Mouse (Mus musculus) cerebellum, adult 9-10 months (tissue): ENCODE data around the gene Mrps23.
"Not testable (repeated sequence)": the region's sequence is repeated elsewhere in the genome, so short reads cannot be mapped to it uniquely, and the experiment has no call there.

Source experiments
- DNase-seq: peaks from one replicate; pipeline ENCODE4 v3.0.0; 2022

Gene Mrps23

GRCm38 (mm10) chr11:88180467-88180958 lies 23.7 kb upstream of the Mrps23 start:
- peak; percentile 56 for DNase-seq

- peak; percentile 63 for DNase-seq
Observed at GRCm38 (mm10) chr11:88180959-88181619, 23.1 kb upstream of the Mrps23 start.

GRCm38 (mm10) chr11:88184632-88185180 lies 19.5 kb upstream of the Mrps23 start:
- DNase-seq = no peak

GRCm38 (mm10) chr11:88186078-88186946 lies 17.9 kb upstream of the Mrps23 start:
- DNase-seq = no peak

GRCm38 (mm10) chr11:88186947-88187243 lies 17.3 kb upstream of the Mrps23 start:
- DNase-seq = no peak

GRCm38 (mm10) chr11:88187417-88188133 lies 16.6 kb upstream of the Mrps23 start:
- peak; percentile 94 for DNase-seq

DNA sequence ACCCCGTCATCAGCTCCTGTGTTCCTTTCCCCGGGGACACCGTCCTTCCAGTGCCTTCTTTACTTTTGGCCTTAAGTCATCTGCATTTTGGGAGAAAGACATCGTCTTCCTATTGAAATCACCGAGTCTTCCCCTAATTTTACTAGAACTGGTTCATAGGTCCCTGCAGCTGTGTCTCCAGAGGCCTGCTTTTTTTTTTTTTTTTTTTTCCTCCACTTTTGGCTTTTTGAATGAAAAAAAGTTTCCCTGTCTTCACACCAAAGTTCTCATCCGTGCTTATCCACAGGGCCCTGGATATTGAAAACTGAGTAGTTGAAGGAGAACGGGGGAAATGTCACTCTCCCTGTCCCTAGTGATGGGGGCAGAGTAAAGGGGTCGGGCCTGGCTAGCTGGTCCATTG lies 16.0 kb upstream of the Mrps23 start:
- DNase-seq = no peak

DNA sequence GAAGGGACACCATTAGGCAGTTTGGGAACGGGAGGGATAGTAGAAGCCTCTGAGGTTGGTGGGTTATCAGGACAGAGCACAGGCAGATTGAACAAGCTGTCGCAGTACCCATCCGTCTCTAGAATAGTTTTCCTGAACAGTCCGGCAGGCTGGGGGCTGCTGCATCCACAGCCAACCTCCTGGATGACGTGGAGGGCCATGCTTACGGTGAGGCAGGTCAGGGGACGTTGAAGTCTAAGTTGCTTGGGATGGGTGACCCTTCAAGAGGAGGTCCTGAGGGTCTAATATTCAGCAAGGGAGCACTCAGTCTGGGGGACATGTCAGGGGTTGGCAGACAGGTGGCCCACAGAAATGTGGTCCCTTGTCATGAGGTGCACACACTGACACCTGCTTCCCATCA lies 15.6 kb upstream of the Mrps23 start:
- DNase-seq = no peak

DNA sequence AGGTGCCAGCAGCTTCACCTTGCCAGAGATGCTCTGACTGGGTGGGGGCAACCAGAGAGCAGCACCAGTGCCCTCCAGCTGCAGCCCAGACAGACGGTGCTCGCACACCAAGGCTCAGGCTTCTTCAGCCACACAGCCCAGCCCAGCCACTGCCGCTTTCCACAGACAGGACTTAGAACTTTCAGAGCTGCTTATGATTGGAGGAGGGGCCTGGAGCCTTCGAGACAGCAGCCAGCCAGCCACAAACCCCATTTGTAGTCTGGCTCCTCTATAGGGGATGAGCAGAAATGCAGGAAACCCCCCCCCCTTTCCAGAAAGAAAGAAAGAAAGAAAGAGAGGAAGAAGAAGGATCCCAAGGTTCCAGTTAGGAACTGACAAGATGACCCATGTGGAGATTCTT lies 11.6 kb upstream of the Mrps23 start:
- DNase-seq = no peak

- no peak for DNase-seq
Observed at GRCm38 (mm10) chr11:88193098-88193823, 10.9 kb upstream of the Mrps23 start.

DNA sequence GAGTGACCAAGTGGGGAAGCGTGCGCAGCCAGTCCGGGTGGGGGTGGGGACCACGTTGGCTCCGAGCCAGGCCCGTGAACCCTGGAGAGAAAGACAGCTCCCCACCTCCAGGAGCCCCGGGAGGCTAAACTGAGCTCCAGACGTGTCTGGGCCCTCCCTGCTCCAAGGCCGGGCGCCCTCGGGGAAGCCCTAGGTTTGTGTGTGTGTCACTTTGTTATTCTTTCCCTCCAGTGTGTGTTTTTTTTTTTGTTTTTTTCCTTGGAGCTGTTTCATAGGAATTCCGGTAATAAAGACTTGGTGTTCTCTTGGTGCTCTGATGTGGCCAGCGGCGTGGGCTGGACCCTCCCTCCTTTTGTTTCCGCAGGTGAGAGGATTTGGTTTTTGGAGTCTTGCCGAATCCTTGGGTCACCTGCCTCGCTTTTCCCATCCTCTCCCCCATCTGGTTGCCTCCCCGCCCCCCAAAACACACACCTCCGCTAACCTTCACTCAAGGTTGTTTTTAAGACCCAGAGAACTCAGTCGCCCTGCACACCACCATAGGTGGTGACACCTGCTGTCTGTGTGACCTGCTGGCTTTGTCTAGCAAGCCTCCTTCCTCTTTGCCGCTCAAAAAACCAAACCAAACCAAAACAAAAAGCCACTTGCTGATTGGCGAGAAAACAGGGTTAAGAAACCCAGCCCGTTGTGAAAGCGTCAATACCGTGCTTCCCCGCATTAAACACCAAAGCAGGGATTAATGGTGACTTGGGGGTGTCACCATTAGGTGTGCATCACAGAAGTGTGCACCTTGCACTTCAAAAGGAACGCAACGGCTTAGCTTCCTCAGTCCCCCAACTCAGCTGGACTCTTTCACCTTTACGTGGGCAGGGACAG lies 10.1 kb upstream of the Mrps23 start:
- no peak for DNase-seq

GRCm38 (mm10) chr11:88195699-88196098 lies 8.5 kb upstream of the Mrps23 start:
- DNase-seq = not testable (repeated sequence)

DNA sequence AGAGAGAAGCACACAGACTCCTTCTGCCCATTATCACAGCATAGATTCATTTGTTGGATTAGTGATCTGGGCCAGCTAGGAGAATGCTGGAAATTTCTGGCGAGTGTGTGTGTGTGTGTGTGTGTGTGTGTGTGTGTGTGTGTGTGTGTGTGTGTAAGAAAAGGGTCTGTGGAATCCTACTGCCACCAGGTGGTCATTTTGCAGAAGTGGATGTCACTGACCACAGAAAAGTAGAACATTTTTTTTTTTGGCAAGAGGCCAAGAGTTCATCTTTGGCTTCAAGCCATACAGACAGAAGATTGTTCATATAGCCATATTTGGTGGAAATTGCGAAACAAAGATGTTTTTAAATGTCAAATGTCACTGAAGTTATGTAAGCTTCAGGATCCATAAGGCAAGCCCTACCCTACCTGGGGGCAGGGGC lies 7.0 kb upstream of the Mrps23 start:
- DNase-seq = peak; percentile 83

GRCm38 (mm10) chr11:88198223-88198622 lies 6.0 kb upstream of the Mrps23 start:
- no peak for DNase-seq

DNA sequence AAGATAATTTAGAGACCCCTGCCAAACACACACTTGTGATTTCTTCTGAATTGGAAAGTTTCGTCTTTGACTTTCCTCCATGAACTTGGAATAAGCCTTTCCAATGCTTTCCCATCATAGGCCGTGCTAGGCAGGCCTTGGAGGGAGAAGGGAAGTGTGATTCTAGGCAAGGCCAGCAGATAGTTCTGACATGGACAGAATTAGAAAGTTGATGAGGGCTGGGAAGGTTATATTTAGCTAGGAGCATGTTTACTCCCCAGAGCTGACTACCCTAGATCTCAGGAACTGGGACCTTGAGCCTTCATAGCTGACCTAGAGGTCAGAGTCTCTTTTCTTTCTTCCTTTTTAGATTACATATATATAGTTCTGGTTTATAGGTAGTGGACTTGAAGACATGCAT lies 3.0 kb upstream of the Mrps23 start:
- no peak for DNase-seq

DNA sequence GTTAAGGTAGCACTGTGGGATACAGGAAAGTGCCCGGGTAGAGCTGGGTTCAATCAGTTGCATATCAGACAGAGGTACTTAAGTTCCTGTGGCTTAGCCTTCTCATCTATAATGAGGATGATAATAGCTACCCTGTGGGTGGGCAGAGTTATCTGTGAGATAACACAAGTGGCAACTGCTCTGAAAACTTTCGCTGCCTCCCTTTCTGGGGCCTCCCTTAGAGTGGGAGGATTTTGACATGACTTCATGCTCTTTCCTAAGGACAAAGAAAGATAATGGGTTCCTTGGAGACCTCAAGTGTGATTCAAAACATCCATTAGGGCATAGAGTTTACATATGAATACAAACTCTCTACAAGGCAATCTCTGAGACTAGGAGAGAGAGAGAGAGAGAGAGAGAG lies 2.1 kb upstream of the Mrps23 start:
- no peak for DNase-seq

DNA sequence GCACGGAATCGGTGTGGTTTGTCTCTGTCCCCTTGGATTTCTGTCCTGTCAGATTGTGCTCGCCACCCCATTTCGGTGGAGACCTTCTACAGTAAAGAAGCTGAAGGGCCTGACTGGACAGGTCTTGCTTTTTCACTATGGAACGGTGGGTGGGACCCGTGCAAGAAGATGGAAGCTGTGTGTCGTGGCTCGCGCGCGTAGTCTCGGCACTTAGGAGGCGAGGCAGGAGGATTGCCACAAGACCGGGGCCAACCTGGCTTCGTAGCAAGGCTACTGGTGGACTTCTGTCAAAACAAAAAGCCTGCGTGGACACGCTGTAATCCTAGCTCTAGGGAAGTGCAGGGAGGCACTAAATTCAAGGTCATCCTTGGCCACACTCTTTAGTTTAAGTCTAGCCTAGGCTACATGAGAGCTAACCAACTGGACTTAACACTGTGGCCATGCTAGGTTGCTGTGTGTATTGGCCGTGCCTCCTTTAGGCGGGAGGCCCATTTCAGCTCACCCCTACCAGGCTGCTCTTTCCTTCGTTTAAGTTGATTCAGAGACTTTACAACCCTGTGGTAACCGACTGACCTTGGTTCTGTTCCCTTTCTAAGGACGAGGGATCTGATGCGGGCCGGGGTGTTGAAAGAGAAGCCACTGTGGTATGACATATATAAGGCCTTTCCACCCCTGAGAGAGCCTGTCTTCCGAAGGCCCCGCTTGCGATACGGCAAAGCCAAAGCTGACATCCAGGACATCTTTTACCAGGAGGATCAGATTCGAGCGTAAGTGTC lies 593 bp downstream of the Mrps23 start:
- DNase-seq = no peak

DNA sequence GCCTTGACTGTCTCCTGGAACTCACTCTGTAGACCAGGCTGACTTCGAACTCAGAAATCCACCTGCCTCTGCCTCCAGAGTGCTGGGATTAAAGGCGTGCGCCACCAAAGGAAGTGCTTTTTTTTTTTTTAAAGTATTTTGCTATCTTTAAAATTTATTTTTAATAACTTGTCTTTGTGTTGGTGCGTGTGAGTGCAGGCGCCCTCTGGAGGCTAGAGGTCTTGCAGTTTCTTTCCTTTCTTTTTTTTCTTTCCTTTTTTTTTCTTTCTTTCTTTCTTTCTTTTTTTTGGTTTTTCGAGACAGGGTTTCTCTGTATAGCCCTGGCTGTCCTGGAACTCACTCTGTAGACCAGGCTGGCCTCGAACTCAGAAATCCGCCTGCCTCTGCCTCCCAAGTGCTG lies 2.4 kb downstream of the Mrps23 start:
- DNase-seq = not testable (repeated sequence)

GRCm38 (mm10) chr11:88207697-88208096 lies 3.5 kb downstream of the Mrps23 start:
- DNase-seq = no peak

DNA sequence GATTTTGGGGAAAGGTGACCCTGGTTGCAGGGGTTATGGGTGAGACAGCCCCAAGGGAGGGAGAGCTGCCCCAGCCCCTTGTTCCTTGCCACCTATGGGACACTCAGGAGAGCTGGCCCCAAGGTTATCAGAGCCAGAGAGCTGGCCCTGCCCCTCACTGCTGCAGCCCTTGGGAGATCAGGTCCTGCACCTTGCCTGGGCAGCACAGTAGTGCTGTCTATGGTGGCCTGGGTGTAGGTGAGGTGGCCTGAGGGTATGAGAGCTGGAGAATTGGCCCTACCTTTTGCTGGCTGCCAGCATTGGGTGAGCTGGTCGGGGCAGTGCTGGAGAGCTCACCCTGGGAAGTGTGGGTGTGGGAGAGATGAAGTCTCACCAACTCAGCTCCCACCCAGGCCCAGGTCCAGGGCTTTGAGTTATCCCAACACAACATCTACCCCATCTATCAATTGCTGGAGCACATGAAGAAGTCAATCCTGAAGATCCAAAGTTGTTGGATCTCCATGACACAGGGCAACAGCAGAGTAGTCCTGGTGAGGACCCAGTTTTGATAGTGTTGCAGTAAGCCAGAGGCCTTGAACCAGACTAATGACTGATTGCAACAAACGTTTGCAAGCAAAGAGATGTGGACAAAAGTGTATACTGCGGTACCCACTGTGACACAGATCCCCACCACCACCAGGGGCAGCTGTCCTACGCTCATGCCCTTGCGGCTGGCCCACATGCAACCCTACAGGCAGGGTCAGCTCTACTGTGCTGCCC lies 7.8 kb downstream of the Mrps23 start:
- DNase-seq = no peak
